In genomic region chrX:50442696-50443095, GRCm38 (mm10) we compare ENCODE assay signal across 27 mouse cellular contexts. TPM values are rescaled to one million over a fixed set of nuclear protein-coding genes. Genes with fewer than 3 reads are reported as not detected.
DNase-seq lines count a peak whose midpoint lies in the region; ATAC-seq and TF ChIP-seq lines count a peak whose summit lies in the region.
"Had no signal": no experiment of that assay in that cellular context is flagged by ENCODE, and none has a peak within 500 bp of the region (broad histone marks: within the 10 kb centered on the region; RNA-seq: fewer than 3 reads in every experiment).

No protein-coding gene starts in this region.

- no peak for ATAC-seq in cerebellum, adult (ENCODE audit: insufficient number of reproducible peaks, low FRiP score, low TSS enrichment)
- no peak for ATAC-seq in forebrain, embryonic 14.5 days
- ATAC-seq in forebrain, embryonic 12.5 days (ENCODE audit: low FRiP score): no peak
- no peak for ATAC-seq in lung, embryonic 14.5 days (ENCODE audit: insufficient read depth)
- ATAC-seq: activated CD4-positive, CD25-positive, alpha-beta regulatory T cell, adult 4 months; CD4-positive, CD25-positive, alpha-beta regulatory T cell, adult 4 months; forebrain, embryonic 16.5 days; inflammation-experienced regulatory T-cells, adult 6 months; intestine, postnatal 0 days; Patski had no signal

- H3K27ac ChIP-seq in forebrain, embryonic 14.5 days (ENCODE audit: low read depth, low read length): no peak overlapping the region
- no peak overlapping the region for H3K27ac ChIP-seq in forebrain, embryonic 12.5 days
- H3K27ac ChIP-seq in lung, embryonic 14.5 days (ENCODE audit: low read depth): no peak overlapping the region
- H3K27ac ChIP-seq: embryonic facial prominence, embryonic 13.5 days; heart, adult 2 months; heart, embryonic 15.5 days; hindbrain, embryonic 10.5 days; hindbrain, embryonic 15.5 days had no signal

- no peak for TF ChIP-seq CTCF in lung, embryonic 14.5 days (IDR thresholded peaks at IDR 0.05; ENCODE audit: low read depth)

- H3K9me3 ChIP-seq in forebrain, embryonic 14.5 days (replicated peaks; ENCODE audit: control insufficient read depth, low read length): no peaks in the 10 kb centered on the region
- H3K9me3 ChIP-seq in forebrain, embryonic 12.5 days: no peaks in the 10 kb centered on the region
- no peaks in the 10 kb centered on the region for H3K9me3 ChIP-seq in lung, embryonic 14.5 days (ENCODE audit: low read depth, low read length)
- H3K9me3 ChIP-seq: embryonic facial prominence, embryonic 13.5 days; G1E; heart, embryonic 15.5 days; hindbrain, embryonic 10.5 days; hindbrain, embryonic 15.5 days had no signal

- peak; percentile 58 to 70 for DNase-seq in cerebellum, postnatal 10 days
- DNase-seq in forebrain, embryonic 14.5 days (ENCODE audit: low spot score): peak; percentile 20
- DNase-seq in lung, embryonic 14.5 days: peak; percentile 13
- no peak for DNase-seq in lung, postnatal 25 days (ENCODE audit: low spot score)
- DNase-seq in yolk sac, embryonic 10.5 days (ENCODE audit: low spot score): no peak
- DNase-seq: adrenal gland, postnatal 14 days; B cell, adult 2 months; cerebellum, adult 11-12 months; cerebellum, adult 9-10 months; gastrocnemius, postnatal 14 days; heart, adult 2 months had no signal

- H3K36me3 ChIP-seq in forebrain, embryonic 14.5 days (ENCODE audit: control insufficient read depth, insufficient read depth, low read length): no peaks in the 10 kb centered on the region
- no peaks in the 10 kb centered on the region for H3K36me3 ChIP-seq in forebrain, embryonic 12.5 days (replicated peaks)
- no peaks in the 10 kb centered on the region for H3K36me3 ChIP-seq in lung, embryonic 14.5 days (ENCODE audit: insufficient read depth)
- H3K36me3 ChIP-seq: embryonic facial prominence, embryonic 13.5 days; G1E; heart, embryonic 15.5 days; hindbrain, embryonic 10.5 days; hindbrain, embryonic 15.5 days had no signal

- no peak overlapping the region for H3K4me2 ChIP-seq in forebrain, embryonic 14.5 days (ENCODE audit: low read length)
- H3K4me2 ChIP-seq in forebrain, embryonic 12.5 days: no peak overlapping the region
- no peak overlapping the region for H3K4me2 ChIP-seq in lung, embryonic 14.5 days
- H3K4me2 ChIP-seq: embryonic facial prominence, embryonic 13.5 days; heart, embryonic 11.5 days; heart, embryonic 15.5 days; hindbrain, embryonic 15.5 days had no signal

- no peak overlapping the region for H3K4me3 ChIP-seq in forebrain, embryonic 14.5 days (ENCODE audit: low read depth, low read length)
- no peak overlapping the region for H3K4me3 ChIP-seq in forebrain, embryonic 12.5 days (replicated peaks)
- H3K4me3 ChIP-seq in lung, embryonic 14.5 days (ENCODE audit: low read depth, low read length): no peak overlapping the region
- H3K4me3 ChIP-seq: embryonic facial prominence, embryonic 13.5 days; heart, adult 2 months; heart, embryonic 15.5 days; hindbrain, embryonic 10.5 days; hindbrain, embryonic 15.5 days had no signal

- H3K4me1 ChIP-seq in forebrain, embryonic 14.5 days (ENCODE audit: control insufficient read depth, insufficient read depth, low read length): no peaks in the 10 kb centered on the region
- H3K4me1 ChIP-seq in forebrain, embryonic 12.5 days: no peaks in the 10 kb centered on the region
- no peaks in the 10 kb centered on the region for H3K4me1 ChIP-seq in lung, embryonic 14.5 days (ENCODE audit: insufficient read depth)
- H3K4me1 ChIP-seq: embryonic facial prominence, embryonic 13.5 days; heart, embryonic 15.5 days; hindbrain, embryonic 10.5 days; hindbrain, embryonic 15.5 days had no signal

- WGBS in forebrain, embryonic 14.5 days: 91% methylated on average over 1 of the region's 1 CpGs
- 81% methylated on average over 1 of the region's 1 CpGs for WGBS in forebrain, embryonic 12.5 days
- WGBS in lung, embryonic 14.5 days: 75% methylated on average over 1 of the region's 1 CpGs

- H3K9ac ChIP-seq in forebrain, embryonic 14.5 days (ENCODE audit: low read length): no peak overlapping the region
- no peak overlapping the region for H3K9ac ChIP-seq in forebrain, embryonic 12.5 days
- no peak overlapping the region for H3K9ac ChIP-seq in lung, embryonic 14.5 days
- H3K9ac ChIP-seq: embryonic facial prominence, embryonic 13.5 days; heart, embryonic 15.5 days; hindbrain, embryonic 15.5 days had no signal

- H3K27me3 ChIP-seq in forebrain, embryonic 14.5 days (replicated peaks; ENCODE audit: control insufficient read depth, insufficient read depth, low read length): no peaks in the 10 kb centered on the region
- no peaks in the 10 kb centered on the region for H3K27me3 ChIP-seq in forebrain, embryonic 12.5 days
- H3K27me3 ChIP-seq in lung, embryonic 14.5 days (ENCODE audit: insufficient read depth, low read length): no peaks in the 10 kb centered on the region
- H3K27me3 ChIP-seq: embryonic facial prominence, embryonic 13.5 days; heart, embryonic 15.5 days; hindbrain, embryonic 15.5 days had no signal

RNA-seq across cellular contexts. Expression of gene Olfr1324, which starts 14.4 kb away (rescaled TPM):
- polyA plus RNA-seq in forebrain, embryonic 14.5 days (2014; fragmentation: Nextera tagmentation; extraction: Ambion mirVana): not detected in 2 replicates
- not detected in 2 replicates for polyA plus RNA-seq in forebrain, embryonic 12.5 days (2016; fragmentation: Nextera tagmentation; extraction: Ambion mirVana)
- polyA plus RNA-seq in lung, embryonic 14.5 days (2014; fragmentation: Nextera tagmentation; extraction: Ambion mirVana): not detected in 2 replicates
- polyA plus RNA-seq: activated CD4-positive, CD25-positive, alpha-beta regulatory T cell, adult 4 months; CD4-positive, CD25-positive, alpha-beta regulatory T cell, adult 4 months; cortical plate, adult 2 months; embryonic facial prominence, embryonic 13.5 days; forebrain, embryonic 16.5 days; G1E; gonadal fat pad, adult 2 months; heart, adult 2 months; heart, embryonic 11.5 days; heart, embryonic 15.5 days; hindbrain, embryonic 10.5 days; hindbrain, embryonic 15.5 days; inflammation-experienced regulatory T-cells, adult 6 months; intestine, postnatal 0 days; Patski had no signal

Comparison
In these comparisons a context has a peak if more than half of its experiments do, and no peak if none do; other contexts are left out.
1. DNase-seq: peak in cerebellum, postnatal 10 days (2 of 2), forebrain, embryonic 14.5 days (single experiment) and lung, embryonic 14.5 days (single experiment); none in lung, postnatal 25 days (single experiment) and yolk sac, embryonic 10.5 days (single experiment).